Mouse (Mus musculus) CH12.LX (cell line): ENCODE results near the gene Socs5. TPM values are rescaled to one million over a fixed set of nuclear protein-coding genes. Genes with fewer than 3 reads are reported as not detected.

Experiments used
- DNase-seq: peaks from one replicate; pipeline ENCODE4 v3.0.0-alpha.2; 2013; ENCODE audit errors: extremely low read depth
- H3K27ac ChIP-seq: 2 replicates; pipeline ENCODE4 v1.5.1; 2012; ENCODE audit warnings: low read depth, mild to moderate bottlenecking, control low read depth, moderate library complexity; ENCODE audit not compliant: insufficient read depth
- H3K27me3 ChIP-seq: replicated peaks from 2 replicates; pipeline ENCODE3; 2012; ENCODE audit warnings: inconsistent platforms
- H3K36me3 ChIP-seq, 2 experiments: replicated peaks in 1 of 2; 2 replicates each; pipeline versions ENCODE3 to v1.6.1; 2012; ENCODE audit warnings: inconsistent platforms in 1 of 2, low read length in 1 of 2, mild to moderate bottlenecking in 1 of 2, mixed read lengths in 1 of 2, moderate library complexity in 1 of 2; ENCODE audit not compliant: control insufficient read depth in 1 of 2, insufficient read depth in 1 of 2
- H3K4me1 ChIP-seq, 2 experiments: 2 replicates each; pipeline ENCODE4 v1.6.1; 2012; ENCODE audit warnings: inconsistent platforms in 1 of 2, moderate library complexity in 1 of 2; ENCODE audit not compliant: insufficient read depth in 2 of 2, control insufficient read depth in 1 of 2
- H3K4me2 ChIP-seq: 2 replicates; pipeline ENCODE4 v1.6.1; 2012; ENCODE audit warnings: low read depth, mild to moderate bottlenecking, control low read depth; ENCODE audit not compliant: poor library complexity, insufficient read depth, severe bottlenecking
- H3K4me3 ChIP-seq, 3 experiments: fragments of 150-350 bp in 1 of 3; sonication (generic) in 1 of 3; replicated peaks in 1 of 3; 2 replicates each; pipeline versions ENCODE3 to v1.5.1; 2011 to 2012; ENCODE audit warnings: low read depth in 2 of 3, low read length in 2 of 3, mild to moderate bottlenecking in 2 of 3, moderate library complexity in 2 of 3, control low read depth in 1 of 3, improper control_type of control experiment in 1 of 3, inconsistent platforms in 1 of 3, mixed read lengths in 1 of 3; ENCODE audit not compliant: poor library complexity in 1 of 3
- H3K79me2 ChIP-seq: replicated peaks from 2 replicates; pipeline ENCODE4 v1.6.1; 2012; ENCODE audit warnings: mild to moderate bottlenecking, moderate library complexity; ENCODE audit not compliant: control insufficient read depth, poor library complexity, insufficient read depth, severe bottlenecking; ENCODE audit errors: extremely low read depth
- H3K9ac ChIP-seq: 2 replicates; pipeline ENCODE4 v1.6.1; 2012; ENCODE audit warnings: low read depth, mild to moderate bottlenecking, control low read depth, moderate library complexity; ENCODE audit not compliant: insufficient read depth
- H3K9me3 ChIP-seq: replicated peaks from 2 replicates; pipeline ENCODE3; 2012; ENCODE audit warnings: low read length, inconsistent platforms, mixed read lengths
- BHLHE40 ChIP-seq: IDR thresholded peaks from 2 replicates; pipeline ENCODE4 v1.6.1; 2011; ENCODE audit warnings: mild to moderate bottlenecking, low read depth, low read length, improper control_type of control experiment
- E2F4 ChIP-seq: IDR thresholded peaks from 2 replicates; pipeline ENCODE4 v1.6.1; 2011; ENCODE audit warnings: low read depth, low read length, improper control_type of control experiment; ENCODE audit not compliant: insufficient replicate concordance
- ETS1 ChIP-seq: conservative IDR thresholded peaks from 2 replicates; pipeline ENCODE4 v1.6.1; 2012; ENCODE audit warnings: low read depth, mild to moderate bottlenecking, inconsistent platforms, low read length, improper control_type of control experiment, moderate library complexity
- JUND ChIP-seq: conservative IDR thresholded peaks from 2 replicates; pipeline ENCODE4 v1.6.1; 2011; ENCODE audit warnings: low read depth, low read length, improper control_type of control experiment
- KAT2A ChIP-seq: IDR thresholded peaks from 2 replicates; pipeline ENCODE4 v1.6.1; 2012; ENCODE audit warnings: low read length, improper control_type of control experiment, inconsistent platforms; ENCODE audit not compliant: insufficient replicate concordance
- MAX ChIP-seq: IDR thresholded peaks from 2 replicates; pipeline ENCODE4 v1.6.1; 2011; ENCODE audit warnings: low read length, improper control_type of control experiment
- MAZ ChIP-seq: IDR thresholded peaks from 2 replicates; pipeline ENCODE4 v1.6.1; 2012; ENCODE audit warnings: low read depth, mild to moderate bottlenecking, inconsistent platforms, low read length, improper control_type of control experiment, moderate library complexity
- MEF2A ChIP-seq: IDR thresholded peaks from 2 replicates; pipeline ENCODE4 v1.6.1; 2014; ENCODE audit warnings: low read depth, mild to moderate bottlenecking, inconsistent platforms, low read length, improper control_type of control experiment, borderline replicate concordance
- MYC ChIP-seq: IDR thresholded peaks from 2 replicates; pipeline ENCODE4 v1.6.1; 2011; ENCODE audit warnings: low read depth, mild to moderate bottlenecking, improper control_type of control experiment, low read length
- NRF1 ChIP-seq: IDR thresholded peaks from 2 replicates; pipeline ENCODE4 v1.6.1; 2014; ENCODE audit warnings: low read depth, mild to moderate bottlenecking, inconsistent platforms, low read length, improper control_type of control experiment, moderate library complexity
- POLR2AphosphoS2 ChIP-seq: IDR thresholded peaks from 2 replicates; pipeline ENCODE4 v1.6.1; 2011; ENCODE audit warnings: low read depth, low read length, improper control_type of control experiment
- RAD21 ChIP-seq: IDR thresholded peaks from 2 replicates; pipeline ENCODE4 v1.6.1; 2011; ENCODE audit warnings: low read depth, mild to moderate bottlenecking, low read length, improper control_type of control experiment, moderate library complexity
- RCOR1 ChIP-seq: conservative IDR thresholded peaks from 2 replicates; pipeline ENCODE4 v1.6.1; 2012; ENCODE audit warnings: low read depth, mild to moderate bottlenecking, inconsistent platforms, low read length, improper control_type of control experiment
- SIN3A ChIP-seq: IDR thresholded peaks from 2 replicates; pipeline ENCODE4 v1.6.1; 2012; ENCODE audit warnings: low read length, improper control_type of control experiment, inconsistent platforms
- SMC3 ChIP-seq: IDR thresholded peaks from 2 replicates; pipeline ENCODE4 v1.6.1; 2011; ENCODE audit warnings: low read depth, low read length, improper control_type of control experiment
- TBP ChIP-seq: conservative IDR thresholded peaks from 2 replicates; pipeline ENCODE4 v1.6.1; 2011; ENCODE audit warnings: low read depth, low read length, improper control_type of control experiment
- USF1 ChIP-seq: IDR thresholded peaks from 2 replicates; pipeline ENCODE4 v1.6.1; 2014; ENCODE audit warnings: low read depth, mild to moderate bottlenecking, inconsistent platforms, low read length, improper control_type of control experiment
- ZKSCAN1 ChIP-seq: IDR thresholded peaks from 2 replicates; pipeline ENCODE4 v1.6.1; 2012; ENCODE audit warnings: low read depth, inconsistent platforms, low read length, improper control_type of control experiment, borderline replicate concordance
- ZNF384 ChIP-seq: IDR thresholded peaks from 2 replicates; pipeline ENCODE4 v1.6.1; 2012; ENCODE audit warnings: low read depth, low read length, improper control_type of control experiment, inconsistent platforms
- dilution Hi-C: fragments of 300-500 bp; cut with MboI; formaldehyde crosslinking; loops from 2 replicates; pipeline ENCODE4 v1.14.3; 2020; ENCODE audit warnings: low sequenced_read_pairs; ENCODE audit not compliant: extremely low pct_unique_long_range_greater_than_20kb, extremely low pct_ligation_motif_present
- in situ Hi-C: fragments of 300-500 bp; cut with MboI; formaldehyde crosslinking; loops from 3 replicates; pipeline ENCODE4 v1.14.3; 2019; ENCODE audit warnings: low sequenced_read_pairs, low pct_ligation_motif_present, low pct_unique_long_range_greater_than_20kb, mixed read lengths
- polyA plus RNA-seq: library from polyadenylated mRNA; unstranded; fragments of >175 nt; gene quantifications from 2 replicates; pipeline ENCODE4 v1.2.1, GENCODE M21; 2012; ENCODE audit warnings: low read depth; ENCODE audit not compliant: insufficient read length
- total RNA-seq, 2 experiments: library from RNA; depleted of rRNA; stranded (reverse); fragments of 300-350 nt in 1 of 2; fragments of >200 nt in 1 of 2; gene quantifications; 2 replicates each; pipeline ENCODE4 v1.2.3; 2012 to 2014

The Socs5 gene
- total and polyA plus RNA-seq, 3 experiments: 0.52 to 0.85 (median 0.80) TPM

DNA sequence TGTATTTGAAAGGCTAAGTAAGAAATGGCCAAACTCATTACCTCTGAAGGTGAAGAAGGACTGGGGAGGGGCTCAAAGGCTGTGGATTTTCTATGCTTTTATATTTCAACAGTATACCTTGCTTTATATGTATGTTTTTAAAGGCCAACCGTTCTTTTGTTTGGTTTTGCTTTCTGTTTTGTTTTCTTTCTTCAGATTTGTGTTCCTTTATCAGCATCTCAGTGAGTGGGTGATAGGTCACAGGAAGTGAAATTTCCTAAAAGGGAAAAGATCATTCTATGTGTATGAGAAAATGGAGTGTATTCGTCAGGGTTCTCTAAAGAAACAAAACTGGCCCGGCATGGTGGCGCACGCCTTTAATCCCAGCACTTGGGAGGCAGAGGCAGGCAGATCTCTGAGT is 23.8 kb upstream of the Socs5 start:
- no peak for DNase-seq
- no peaks in the 10 kb centered on the region for H3K4me1 ChIP-seq
- no peaks in the 10 kb centered on the region for H3K9me3 ChIP-seq
- H3K9ac ChIP-seq: no peak overlapping the region
- in situ Hi-C loops: no loop called here
- dilution Hi-C loops: no loop called here
- no peak overlapping the region; the same call in 1 of the 2 replicates for H3K4me2 ChIP-seq
- no peak overlapping the region for H3K27ac ChIP-seq
- H3K27me3 ChIP-seq: no peaks in the 10 kb centered on the region
- no peak overlapping the region for H3K4me3 ChIP-seq
- H3K79me2 ChIP-seq: no peaks in the 10 kb centered on the region
- no peak for TF ChIP-seq RCOR1
- H3K36me3 ChIP-seq: no peaks in the 10 kb centered on the region

DNA sequence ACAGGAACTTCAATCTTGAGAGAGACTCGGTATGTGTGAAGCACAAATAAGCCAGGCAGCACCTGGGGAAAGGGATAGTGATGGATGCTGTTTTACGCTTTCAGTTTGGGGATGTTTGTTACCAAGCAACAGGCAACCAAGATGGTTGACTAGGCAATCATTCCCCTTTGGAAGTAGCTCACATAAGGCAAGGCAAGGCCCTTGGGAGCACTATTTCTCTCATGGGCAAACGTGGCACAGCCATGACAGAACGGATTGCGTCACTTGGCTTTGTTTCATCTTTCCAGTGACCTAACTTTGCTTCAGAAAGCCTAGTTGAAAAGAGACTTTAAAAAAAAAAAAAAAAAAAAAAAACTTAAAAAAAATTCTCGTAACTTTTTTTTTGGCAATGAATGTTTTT is 21.8 kb upstream of the Socs5 start:
- H3K9ac ChIP-seq: no peak overlapping the region
- DNase-seq: no peak
- no peak overlapping the region for H3K4me2 ChIP-seq
- in situ Hi-C loops (no loop called here), dilution Hi-C loops (no loop called here)
- H3K36me3 ChIP-seq: no peaks in the 10 kb centered on the region
- no peaks in the 10 kb centered on the region for H3K79me2 ChIP-seq
- H3K27ac ChIP-seq: no peak overlapping the region
- H3K9me3 ChIP-seq: no peaks in the 10 kb centered on the region
- H3K4me1 ChIP-seq: no peaks in the 10 kb centered on the region
- no peak overlapping the region for H3K4me3 ChIP-seq
- no peaks in the 10 kb centered on the region for H3K27me3 ChIP-seq
- no peak for TF ChIP-seq USF1
- no peak for TF ChIP-seq MAX
- no peak for TF ChIP-seq POLR2AphosphoS2
- TF ChIP-seq ZNF384: no peak
- TF ChIP-seq TBP: no peak
- no peak for TF ChIP-seq BHLHE40

DNA sequence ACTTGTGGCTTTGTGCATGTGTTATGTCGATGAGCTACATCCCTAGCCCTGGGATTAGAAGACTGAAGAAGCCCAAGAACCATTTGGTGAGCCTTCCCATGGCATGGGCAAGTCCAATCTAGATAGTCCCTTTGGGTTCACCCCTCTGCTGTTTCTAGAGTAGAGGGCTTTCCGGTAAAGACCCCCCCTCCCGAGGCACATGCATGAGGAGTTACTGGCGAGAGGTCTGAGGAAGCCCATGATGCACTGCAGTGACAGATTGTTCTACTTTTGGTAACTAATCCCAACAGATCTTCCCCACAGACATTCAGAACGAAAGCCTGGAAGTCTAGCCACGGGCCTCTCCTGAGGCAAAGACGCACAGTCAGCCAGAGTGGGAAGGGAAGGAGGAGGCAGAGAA is 18.2 kb upstream of the Socs5 start:
- Histone ChIP-seq H3K9ac (no peak overlapping the region), H3K4me1 (no peaks in the 10 kb centered on the region), H3K4me3 (no peak overlapping the region), H3K36me3 (no peaks in the 10 kb centered on the region), H3K4me2 (no peak overlapping the region), H3K79me2 (no peaks in the 10 kb centered on the region), H3K27me3 (no peaks in the 10 kb centered on the region), H3K27ac (no peak overlapping the region)
- in situ Hi-C loops (no loop called here), dilution Hi-C loops (no loop called here)
- DNase-seq: no peak
- TF ChIP-seq RAD21: no peak
- no peak for TF ChIP-seq JUND
- TF ChIP-seq ETS1: no peak
- no peak for TF ChIP-seq SIN3A
- no peak for TF ChIP-seq MEF2A
- TF ChIP-seq KAT2A: no peak
- TF ChIP-seq MYC: no peak
- TF ChIP-seq ZKSCAN1: no peak
- no peak for TF ChIP-seq E2F4
- TF ChIP-seq MAZ: no peak
- no peak for TF ChIP-seq SMC3
- TF ChIP-seq NRF1: no peak
- TF ChIP-seq, all 38 proteins: peak for 0
- no peaks in the 10 kb centered on the region for H3K9me3 ChIP-seq
